Mouse (Mus musculus): Measurements from ENCODE around the gene Stau1. TPM values are rescaled to one million over a fixed set of nuclear protein-coding genes. Genes with fewer than 3 reads are reported as not detected.

The Stau1 gene
- total and polyA plus RNA-seq, 3 experiments = 52.7 to 91.7 (median 61.5) TPM

DNA sequence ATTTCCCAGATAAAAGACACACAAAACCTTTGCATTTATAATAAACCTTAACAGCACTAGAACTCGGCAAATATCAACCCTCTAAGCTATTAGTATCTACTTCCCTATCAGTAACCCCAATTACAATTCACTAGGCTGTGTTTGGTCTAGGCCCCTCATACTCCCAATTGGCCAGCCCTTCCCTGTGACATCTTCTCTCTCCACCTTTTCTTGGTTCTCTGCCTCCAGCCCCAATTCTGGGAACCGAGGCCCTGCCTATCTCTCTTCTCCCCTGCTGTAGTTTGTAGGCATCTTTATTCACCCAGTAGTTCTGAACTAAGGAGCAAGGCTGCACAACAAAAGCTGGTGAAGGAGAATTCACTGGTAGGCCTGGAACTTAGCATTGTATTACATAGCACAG, 72.1 kb downstream of the Stau1 start:
- DNase-seq = no peak

DNA sequence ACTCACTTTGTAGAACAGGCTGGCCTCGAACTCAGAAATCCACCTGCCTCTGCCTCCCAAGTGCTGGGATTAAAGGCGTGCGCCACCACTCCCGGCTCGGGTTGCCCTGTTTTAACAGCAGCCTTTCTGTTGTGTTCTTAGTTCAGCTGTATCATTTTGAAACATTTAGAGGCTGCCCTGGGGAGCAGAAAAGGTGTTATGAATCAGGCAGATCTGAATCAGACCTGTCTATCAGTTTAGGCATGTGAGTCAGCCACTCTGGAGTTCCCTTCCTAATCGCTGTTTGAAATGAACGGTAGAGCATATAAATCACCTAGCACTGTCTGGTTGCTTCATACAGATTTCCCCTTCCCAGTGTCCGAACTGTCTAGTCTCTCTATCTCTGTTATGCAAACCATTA, 85.6 kb downstream of the Stau1 start:
- DNase-seq = peak; percentile 55

- DNase-seq = no peak
Measured at GRCm38 (mm10) chr2:166909729-166910128, 86.4 kb downstream of the Stau1 start.

GRCm38 (mm10) chr2:166906523-166907182, 89.4 kb downstream of the Stau1 start:
- peak; percentile 27 for DNase-seq

DNA sequence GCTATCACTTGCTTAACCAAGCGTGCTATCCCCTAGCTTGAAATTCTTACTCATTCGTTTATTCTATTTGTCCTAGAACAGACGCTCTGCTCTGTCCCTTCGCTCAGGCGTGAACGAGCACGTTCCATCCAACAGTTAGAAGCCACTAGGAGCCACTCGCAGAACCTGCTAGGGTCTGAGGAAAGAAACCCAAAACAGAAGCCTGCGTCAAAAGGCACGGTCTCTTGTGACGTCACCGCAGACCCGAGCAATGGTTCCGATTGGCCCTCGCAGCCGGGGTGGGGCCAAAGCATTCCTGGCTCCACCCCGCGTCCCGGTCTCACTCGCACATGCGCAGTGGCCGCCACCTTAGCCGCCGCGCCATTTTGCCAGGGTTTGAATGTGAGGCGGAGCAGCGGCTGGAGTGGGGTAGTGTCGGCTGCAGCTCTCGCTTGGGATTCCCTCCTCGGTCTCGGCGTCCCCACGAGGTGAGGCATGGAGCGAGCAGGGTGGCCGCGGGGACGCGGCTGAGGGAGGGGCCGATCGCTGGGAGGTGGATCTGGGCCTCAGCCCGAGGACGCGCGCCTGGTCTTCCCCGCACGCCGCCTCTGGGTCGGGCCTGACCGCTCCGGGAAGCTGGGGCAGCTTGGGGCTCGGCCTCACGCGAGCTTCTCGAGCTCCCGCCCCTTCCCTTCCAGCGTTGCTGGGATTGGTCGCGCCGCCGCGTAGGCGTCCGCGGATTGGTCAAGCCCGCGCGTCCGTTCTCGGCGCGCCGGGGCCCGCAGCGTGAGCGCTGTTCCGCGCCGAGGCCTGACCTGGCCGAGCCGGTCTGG, 90.2 kb downstream of the Stau1 start, which contains the start of gene Cse1l:
Gene Cse1l, plus strand, starts transcription at position 330 of the 812 bp plus-strand sequence.
- peak; percentile 97 for DNase-seq

GRCm38 (mm10) chr2:166903719-166904282, 92.3 kb downstream of the Stau1 start:
- DNase-seq = no peak

- DNase-seq = no peak
Measured at GRCm38 (mm10) chr2:166900792-166901505, 95.2 kb downstream of the Stau1 start.

- DNase-seq = no peak
Measured at GRCm38 (mm10) chr2:166899746-166900145, 96.4 kb downstream of the Stau1 start.

DNA sequence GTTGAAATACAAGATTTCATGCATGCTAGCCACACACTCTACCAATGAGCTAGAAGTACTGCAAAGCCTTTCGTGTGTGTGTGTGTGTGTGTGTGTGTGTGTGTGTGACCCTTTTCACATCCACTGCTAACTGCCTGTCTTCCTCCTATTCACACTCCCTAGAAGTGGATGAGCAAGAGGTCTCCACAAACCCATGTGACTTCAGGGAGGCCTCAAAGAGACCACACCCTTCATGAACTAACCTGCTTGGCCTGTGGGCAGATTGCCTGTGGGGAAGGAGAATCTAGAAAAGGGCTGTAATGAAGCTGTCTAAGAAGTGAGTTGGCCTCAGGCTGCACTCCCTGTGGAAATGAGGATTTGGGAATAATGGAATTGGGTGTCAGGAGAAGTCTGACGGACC, 96.9 kb downstream of the Stau1 start:
- DNase-seq = no peak

Other genes starting within 250 kb of the Stau1 start
- 1 to 10 TPM; 3.6 to 3.9 TPM for gene Trp53rkb, start 203.8 kb downstream of the Stau1 start, total RNA-seq (2021)
- gene Trp53rkb, start 203.8 kb downstream of the Stau1 start, polyA plus RNA-seq (2012; rRNA removed) = 2.7 and 4.5 TPM in 2 replicates
- 10 to 100 TPM; 64.3 to 80.6 TPM for gene Arfgef2, start 190.7 kb downstream of the Stau1 start, total RNA-seq (2021)
- 16.8 and 21.8 TPM in 2 replicates for gene Arfgef2, start 190.7 kb downstream of the Stau1 start, polyA plus RNA-seq (2012; rRNA removed)
- gene Cse1l, start 90.3 kb downstream of the Stau1 start, total RNA-seq (2021) = 10 to 100 TPM; 56.4 to 77.0 TPM
- gene Cse1l, start 90.3 kb downstream of the Stau1 start, polyA plus RNA-seq (2012; rRNA removed) = 8.9 and 12.6 TPM in 2 replicates
- gene Ddx27, start 18.9 kb upstream of the Stau1 start, total RNA-seq (2021) = 10 to 100 TPM; 29.2 to 41.5 TPM
- 28.3 and 31.1 TPM in 2 replicates for gene Ddx27, start 18.9 kb upstream of the Stau1 start, polyA plus RNA-seq (2012; rRNA removed)
- gene Znfx1, start 66.7 kb upstream of the Stau1 start, total RNA-seq (2021) = 10 to 100 TPM; 50.2 to 53.6 TPM
- gene Znfx1, start 66.7 kb upstream of the Stau1 start, polyA plus RNA-seq (2012; rRNA removed) = 29.5 and 31.9 TPM in 2 replicates
- 10 to 100 TPM; 14.8 to 21.7 TPM for gene Kcnb1, start 193.9 kb upstream of the Stau1 start, total RNA-seq (2021)
- gene Kcnb1, start 193.9 kb upstream of the Stau1 start, polyA plus RNA-seq (2012; rRNA removed) = 7.7 and 9.4 TPM in 2 replicates
- 10 to 100 TPM; 17.3 to 37.2 TPM for gene Ptgis, start 244.3 kb upstream of the Stau1 start, total RNA-seq (2021)
- 65.3 and 74.3 TPM in 2 replicates for gene Ptgis, start 244.3 kb upstream of the Stau1 start, polyA plus RNA-seq (2012; rRNA removed)

Measured in adrenal gland, adult 2 months (tissue).